Comparison of ENCODE assay signal across 14 mouse cellular contexts in genomic region chr6:51786836-51787235, GRCm38 (mm10).
"Had no signal": no experiment of that assay in that cellular context is flagged by ENCODE, and none has a peak within 500 bp of the region (broad histone marks: within the 10 kb centered on the region; RNA-seq: fewer than 3 reads in every experiment).

No protein-coding gene starts in this region.

- H3K27me3 ChIP-seq: liver, embryonic 13.5 days; lung, embryonic 15.5 days; midbrain, embryonic 15.5 days; neural tube, embryonic 12.5 days had no signal

- ATAC-seq: hindbrain, postnatal 0 days; liver, postnatal 0 days; midbrain, embryonic 15.5 days had no signal

- H3K27ac ChIP-seq: hindbrain, postnatal 0 days; layer of hippocampus, adult 2 months; limb, embryonic 12.5 days; liver, embryonic 13.5 days; lung, embryonic 15.5 days; midbrain, embryonic 15.5 days; neural tube, embryonic 12.5 days had no signal

- H3K36me3 ChIP-seq: limb, embryonic 12.5 days; liver, embryonic 13.5 days; lung, embryonic 15.5 days; midbrain, embryonic 15.5 days; neural tube, embryonic 12.5 days had no signal

- H3K9ac ChIP-seq: limb, embryonic 12.5 days; liver, embryonic 13.5 days; liver, postnatal 0 days; lung, embryonic 15.5 days; midbrain, embryonic 15.5 days; neural tube, embryonic 12.5 days had no signal

- H3K4me1 ChIP-seq: liver, embryonic 13.5 days; lung, embryonic 15.5 days had no signal

- DNase-seq: liver; liver, embryonic 13.5 days; liver, postnatal 0 days; lung, postnatal 14 days; retina, postnatal 1 day; right cerebral cortex, postnatal 4 days; spleen, adult 18-20 months; thymus, postnatal 4 days had no signal

- H3K9me3 ChIP-seq: limb, embryonic 12.5 days; liver, embryonic 13.5 days; lung, embryonic 15.5 days; midbrain, embryonic 15.5 days; neural tube, embryonic 12.5 days had no signal

- H3K4me2 ChIP-seq: limb, embryonic 12.5 days; liver, embryonic 13.5 days; lung, embryonic 15.5 days; midbrain, embryonic 15.5 days; neural tube, embryonic 12.5 days had no signal

- H3K4me3 ChIP-seq: layer of hippocampus, adult 2 months; limb, embryonic 12.5 days; liver, embryonic 13.5 days; lung, embryonic 15.5 days; midbrain, embryonic 15.5 days; neural tube, embryonic 12.5 days had no signal
